Mouse (Mus musculus): ENCODE data around the gene Gm49342. TPM values are rescaled to one million over a fixed set of nuclear protein-coding genes. Genes with fewer than 3 reads are reported as not detected.
A peak's percentile ranks its signal among the peaks of the same experiment; 100 is the strongest.
"Not testable (repeated sequence)": the region's sequence is repeated elsewhere in the genome, so short reads cannot be mapped to it uniquely, and the experiment has no call there.

The Gm49342 gene
- total RNA-seq (2015; ENCODE audit: low replicate concordance), result not detected in 2 replicates
- not detected in 2 replicates for total RNA-seq (2017; ENCODE audit: low replicate concordance)

- peak; percentile 88 for ATAC-seq (replicated peaks; ENCODE audit: low FRiP score, poor library complexity, severe bottlenecking)
These were observed at the start of gene Gm49342 for GRCm38 (mm10) chr14:50943932-50944667. Gm49342 (plus strand) TSS chr14:50944517.

GRCm38 (mm10) chr14:50895407-50895806 is 48.9 kb upstream of the Gm49342 start:
- ATAC-seq (replicated peaks; ENCODE audit: low FRiP score, poor library complexity, severe bottlenecking), result no peak

DNA sequence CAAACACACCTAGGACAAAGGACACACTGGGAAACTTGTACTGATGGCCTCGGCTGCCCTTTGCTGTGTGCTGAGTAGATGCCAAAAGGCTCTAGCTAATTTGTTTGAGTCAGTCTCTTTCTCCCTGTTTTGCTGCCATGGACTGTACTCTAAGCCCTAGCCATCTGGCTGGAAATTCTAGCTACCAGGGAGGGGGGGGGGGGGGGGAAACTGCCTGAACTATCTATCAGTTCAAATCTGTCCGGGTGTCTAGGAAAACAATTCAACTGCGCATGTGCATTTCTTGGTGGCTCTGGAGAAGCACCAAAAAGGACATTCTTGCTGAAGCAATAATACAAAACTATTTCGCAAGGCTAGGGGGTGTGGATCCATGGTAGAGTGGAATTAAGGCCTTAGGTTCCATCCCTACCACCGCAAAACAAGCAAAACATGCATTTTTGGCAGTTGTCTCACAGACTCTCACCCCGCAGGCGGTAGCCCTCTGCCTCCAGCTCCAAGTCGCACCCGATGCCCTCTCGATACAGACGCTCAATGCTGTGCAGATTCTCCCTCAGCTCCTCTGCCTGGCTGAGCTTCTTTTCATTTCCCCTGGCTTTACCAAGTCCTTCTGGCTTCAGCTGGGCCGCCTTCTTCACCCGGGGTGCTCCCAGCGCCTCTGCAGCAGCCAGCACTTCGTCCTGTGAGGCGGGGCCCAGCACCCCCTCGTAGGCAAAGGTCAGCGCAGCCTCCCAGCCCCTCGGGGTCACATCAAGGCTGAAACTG is 48.2 kb upstream of the Gm49342 start:
- ATAC-seq (replicated peaks; ENCODE audit: low FRiP score, poor library complexity, severe bottlenecking), result no peak

- ATAC-seq (replicated peaks; ENCODE audit: low FRiP score, poor library complexity, severe bottlenecking), result no peak
These were observed 47.5 kb upstream of the Gm49342 start for GRCm38 (mm10) chr14:50896747-50897373.

- no peak for ATAC-seq (replicated peaks; ENCODE audit: low FRiP score, poor library complexity, severe bottlenecking)
These were observed 46.9 kb upstream of the Gm49342 start, which contains the start of gene Klhl33 for GRCm38 (mm10) chr14:50897374-50897765. Klhl33 (minus strand) TSS chr14:50897507.

DNA sequence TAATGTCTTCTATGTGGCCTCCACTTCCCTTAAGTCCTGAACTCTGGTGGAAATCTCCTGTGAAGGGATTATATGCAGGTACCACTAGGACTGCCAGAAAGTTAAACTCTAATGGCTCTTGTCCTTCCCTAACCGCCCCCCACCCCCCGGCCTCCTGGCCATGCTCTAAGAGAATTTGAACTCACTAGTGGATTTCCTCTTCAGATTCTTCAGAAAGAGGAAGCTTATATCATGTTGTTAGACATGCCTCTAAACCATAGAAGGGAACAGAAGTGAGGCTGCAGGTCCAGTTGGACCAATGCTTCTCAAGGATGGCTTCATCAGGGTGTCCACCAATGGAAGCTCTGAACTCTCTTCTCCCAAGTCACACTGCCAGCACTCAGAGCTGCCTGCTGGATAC is 46.3 kb upstream of the Gm49342 start:
- not testable (repeated sequence) for ATAC-seq (replicated peaks; ENCODE audit: low FRiP score, poor library complexity, severe bottlenecking)

- ATAC-seq (replicated peaks; ENCODE audit: low FRiP score, poor library complexity, severe bottlenecking), result peak; percentile 68
These were observed 40.1 kb upstream of the Gm49342 start for GRCm38 (mm10) chr14:50903973-50904827.

GRCm38 (mm10) chr14:50904828-50905129 is 39.5 kb upstream of the Gm49342 start:
- no peak for ATAC-seq (replicated peaks; ENCODE audit: low FRiP score, poor library complexity, severe bottlenecking)

DNA sequence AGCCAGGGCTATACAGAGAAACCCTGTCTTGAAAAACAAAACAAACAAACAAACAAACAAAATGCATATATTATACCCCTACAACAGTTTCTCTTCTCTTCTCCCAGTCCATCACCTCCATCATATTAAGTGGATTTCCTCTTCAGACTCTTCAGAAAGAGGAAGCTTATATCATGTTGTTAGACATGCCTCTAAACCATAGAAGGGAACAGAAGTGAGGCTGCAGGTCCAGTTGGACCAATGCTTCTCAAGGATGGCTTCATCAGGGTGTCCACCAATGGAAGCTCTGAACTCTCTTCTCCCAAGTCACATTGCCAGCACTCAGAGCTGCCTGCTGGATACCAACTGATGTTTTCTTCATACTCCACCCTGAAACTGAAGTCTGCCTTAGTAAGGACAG is 39.0 kb upstream of the Gm49342 start:
- not testable (repeated sequence) for ATAC-seq (replicated peaks; ENCODE audit: low FRiP score, poor library complexity, severe bottlenecking)

DNA sequence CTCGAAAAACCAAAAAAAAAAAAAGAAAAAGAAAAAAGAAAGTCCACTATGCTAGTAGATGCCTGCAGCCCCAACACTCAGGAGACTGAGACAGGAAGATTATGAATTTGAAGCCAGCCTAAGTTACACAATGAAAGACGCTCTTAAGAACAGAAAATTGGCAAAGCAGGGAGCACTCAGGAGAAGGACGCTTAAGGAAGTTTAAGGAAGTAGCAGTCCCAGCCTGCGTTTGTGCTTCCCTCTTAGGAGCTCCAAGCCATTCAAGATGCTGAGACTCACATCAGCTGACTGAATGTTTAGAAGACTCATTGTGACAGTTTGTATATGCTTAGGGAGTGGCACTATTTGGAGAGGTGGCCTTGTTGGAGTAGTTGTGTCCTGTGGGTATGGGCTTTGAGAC is 36.2 kb upstream of the Gm49342 start:
- no peak for ATAC-seq (replicated peaks; ENCODE audit: low FRiP score, poor library complexity, severe bottlenecking)

DNA sequence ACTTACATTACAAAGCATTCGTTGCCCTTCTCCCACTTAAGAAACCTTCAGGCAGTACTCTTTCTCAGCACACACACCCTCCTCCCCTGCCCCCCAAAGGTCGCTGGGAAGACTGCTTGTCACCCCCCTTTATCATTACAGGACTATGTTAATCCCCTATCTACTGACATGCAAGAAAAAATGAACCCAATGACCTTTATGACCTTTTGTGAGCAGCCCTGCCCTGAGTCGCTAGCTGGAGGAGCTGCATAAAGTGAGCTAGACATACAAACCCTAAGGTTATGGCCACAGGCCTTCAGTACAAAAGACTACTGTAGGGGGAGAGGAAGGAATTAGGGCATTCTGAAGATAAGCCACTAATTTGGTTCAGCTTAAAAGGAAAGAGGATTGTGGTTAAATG is 33.0 kb upstream of the Gm49342 start:
- no peak for ATAC-seq (replicated peaks; ENCODE audit: low FRiP score, poor library complexity, severe bottlenecking)

DNA sequence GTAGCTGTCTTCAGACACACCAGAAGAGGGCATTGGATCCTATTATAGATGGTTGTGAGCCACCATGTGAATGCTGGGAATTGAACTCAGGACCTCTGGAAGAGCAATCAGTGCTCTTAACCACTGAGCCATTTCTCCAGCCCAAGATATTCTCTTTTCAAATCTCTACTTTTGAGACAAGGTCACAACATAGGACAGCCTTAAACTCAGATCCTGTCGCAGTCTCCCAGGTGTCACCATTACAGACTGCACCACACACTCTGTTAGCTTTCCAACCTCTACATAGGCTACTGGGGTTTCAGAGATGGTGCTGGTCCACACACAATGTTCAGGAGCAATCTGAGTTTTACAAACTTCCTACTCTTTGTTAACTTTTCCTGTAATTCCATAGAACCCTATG is 20.9 kb upstream of the Gm49342 start:
- not testable (repeated sequence) for ATAC-seq (replicated peaks; ENCODE audit: low FRiP score, poor library complexity, severe bottlenecking)

DNA sequence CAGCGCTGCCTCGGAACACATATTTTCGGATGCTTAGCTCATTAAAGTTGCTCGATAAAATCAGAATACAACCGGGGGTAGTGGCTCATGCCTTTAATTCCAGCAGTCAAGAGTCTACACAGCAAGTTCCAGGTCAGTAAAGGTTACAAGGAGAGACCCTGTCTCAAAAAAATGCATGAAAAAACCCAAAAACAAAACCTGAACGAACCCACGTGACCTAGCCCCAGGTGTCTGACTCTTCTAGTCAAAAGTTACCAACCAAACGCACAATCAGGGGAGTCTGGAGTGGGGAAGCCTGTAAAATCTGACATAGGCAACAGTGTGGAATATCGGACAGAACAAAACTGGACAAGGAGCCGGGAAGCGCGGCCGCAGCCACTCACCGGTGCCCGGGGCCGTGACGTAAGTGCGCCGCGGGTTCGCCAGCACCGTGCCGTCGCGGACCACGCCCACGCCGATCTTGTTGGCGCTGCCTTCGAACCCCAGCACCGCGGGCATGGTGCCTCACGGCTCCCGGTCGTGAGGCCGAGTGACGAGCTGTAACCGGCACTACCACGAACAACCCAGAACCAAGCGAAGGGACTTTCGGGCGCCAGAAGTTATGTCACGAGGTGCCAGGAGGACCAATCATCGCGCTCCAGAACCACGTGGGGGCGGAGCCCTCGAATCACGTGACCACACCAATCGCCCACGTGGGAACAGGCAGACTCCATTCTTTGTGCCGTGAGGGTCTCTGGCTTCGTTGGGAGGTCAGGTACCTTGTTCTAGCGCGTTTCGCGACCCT is 19.8 kb upstream of the Gm49342 start, which contains the start of the genes Osgep and Apex1:
TSS of gene Osgep (minus strand) at position 613 of the 784 bp plus-strand sequence.
TSS of gene Apex1 (plus strand) at position 688 of the 784 bp plus-strand sequence.
- ATAC-seq (replicated peaks; ENCODE audit: low FRiP score, poor library complexity, severe bottlenecking), result peak; percentile 89

- peak; percentile 48 for ATAC-seq (replicated peaks; ENCODE audit: low FRiP score, poor library complexity, severe bottlenecking)
These were observed 19.0 kb upstream of the Gm49342 start for GRCm38 (mm10) chr14:50925111-50925920.

DNA sequence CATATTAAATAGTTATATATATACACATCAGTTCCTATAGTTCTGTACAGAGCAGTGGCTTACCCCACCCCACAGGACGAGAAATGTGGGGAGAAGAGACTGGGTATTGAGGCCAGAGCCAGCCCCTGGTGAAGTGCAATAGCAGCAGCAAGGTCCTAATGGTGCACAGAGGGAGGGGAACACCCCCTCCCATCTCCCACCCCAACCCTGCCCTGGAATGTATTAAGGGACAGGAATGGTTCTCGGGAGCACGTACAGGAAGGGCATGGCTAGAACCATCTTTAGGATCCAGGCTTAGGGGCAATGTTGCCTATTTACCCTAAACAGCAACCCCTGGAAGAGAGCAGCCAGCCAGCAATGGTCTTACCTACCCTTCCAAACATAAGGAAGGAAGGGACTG is 17.0 kb upstream of the Gm49342 start:
- no peak for ATAC-seq (replicated peaks; ENCODE audit: low FRiP score, poor library complexity, severe bottlenecking)

DNA sequence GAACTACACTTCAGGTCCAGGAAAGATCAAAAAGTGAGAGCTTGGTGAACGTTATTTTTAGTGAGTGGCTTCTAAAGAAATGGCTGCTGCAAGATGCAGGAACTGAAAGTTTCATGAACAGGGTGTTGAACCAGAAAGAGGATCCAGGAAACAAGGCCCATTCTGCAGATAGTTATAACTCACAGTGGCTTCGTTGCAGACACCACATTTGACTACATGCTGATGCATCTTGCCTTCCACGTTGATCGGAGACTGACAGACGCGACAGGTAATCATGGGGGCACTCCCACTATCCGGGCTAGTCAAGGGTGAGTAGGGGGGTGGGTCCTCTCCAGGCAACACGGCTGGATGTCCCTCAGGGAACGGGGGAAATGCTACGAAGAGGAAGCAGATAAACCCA is 14.4 kb upstream of the Gm49342 start:
- no peak for ATAC-seq (replicated peaks; ENCODE audit: low FRiP score, poor library complexity, severe bottlenecking)

GRCm38 (mm10) chr14:50930377-50930753 is 14.0 kb upstream of the Gm49342 start:
- peak; percentile 69 for ATAC-seq (replicated peaks; ENCODE audit: low FRiP score, poor library complexity, severe bottlenecking)

All from erythroblast, adult 5-6 weeks (primary cell).